Mouse (Mus musculus) midbrain, embryonic 16.5 days (tissue): ENCODE data around the gene Setd1a. TPM values are rescaled to one million over a fixed set of nuclear protein-coding genes. Genes with fewer than 3 reads are reported as not detected.

ENCODE experiments used
- ATAC-seq: fragments of 200-750 bp; cut with Nextera tagmentation; 2 replicates; pipeline ENCODE4 v1.8.0; 2017; ENCODE audit warnings: moderate TSS enrichment
- H3K27ac ChIP-seq: fragments of 300-500 bp; sonication (generic); 2 replicates; pipeline ENCODE4 v1.5.1; 2014; ENCODE audit warnings: mild to moderate bottlenecking, low read length, mixed read lengths
- H3K27me3 ChIP-seq: fragments of 300-500 bp; sonication (generic); 2 replicates; pipeline ENCODE4 v1.6.1; 2014; ENCODE audit warnings: low read depth, low read length, mixed read lengths; ENCODE audit not compliant: control insufficient read depth, insufficient read depth
- H3K36me3 ChIP-seq: fragments of 300-500 bp; sonication (generic); 2 replicates; pipeline ENCODE4 v1.6.1; 2014; ENCODE audit warnings: mild to moderate bottlenecking, low read length, moderate library complexity, mixed read lengths; ENCODE audit not compliant: control insufficient read depth, insufficient read depth
- H3K4me1 ChIP-seq: fragments of 300-500 bp; sonication (generic); 2 replicates; pipeline ENCODE4 v1.6.1; 2014; ENCODE audit warnings: mild to moderate bottlenecking, low read length, mixed read lengths; ENCODE audit not compliant: control insufficient read depth, insufficient read depth
- H3K4me2 ChIP-seq: fragments of 300-500 bp; sonication (generic); 2 replicates; pipeline ENCODE4 v1.6.1; 2014; ENCODE audit warnings: mild to moderate bottlenecking, low read length, mixed read lengths
- H3K4me3 ChIP-seq: fragments of 300-500 bp; sonication (generic); 2 replicates; pipeline ENCODE4 v1.5.1; 2014; ENCODE audit warnings: low read depth, mild to moderate bottlenecking, low read length, moderate library complexity, mixed read lengths
- H3K9ac ChIP-seq: fragments of 300-500 bp; sonication (generic); 2 replicates; pipeline ENCODE4 v1.6.1; 2014; ENCODE audit warnings: low read depth, low read length, mixed read lengths
- H3K9me3 ChIP-seq: fragments of 300-500 bp; sonication (generic); replicated peaks from 2 replicates; pipeline ENCODE4 v1.6.1; 2014; ENCODE audit warnings: mild to moderate bottlenecking, low read length, mixed read lengths; ENCODE audit not compliant: control insufficient read depth, poor library complexity, severe bottlenecking
- WGBS: fragments of 180-500 bp; shearing (Covaris S2); extraction: QIAGEN DNeasy Blood & Tissue Kit; methylation state at CpG from one replicate; pipeline ENCODE4 v1.1.7; 2014; 5-methylcytosine and 5-hydroxymethylcytosine counted together
- polyA plus RNA-seq: library from polyadenylated mRNA; unstranded; fragments of >200 nt; fragmentation: Nextera tagmentation; extraction: Ambion mirVana; gene quantifications from 2 replicates; pipeline ENCODE4 v1.2.1, GENCODE M21; 2015

Setd1a gene
- polyA plus RNA-seq, 1 experiment from 2014 or later = 12.8 TPM

DNA sequence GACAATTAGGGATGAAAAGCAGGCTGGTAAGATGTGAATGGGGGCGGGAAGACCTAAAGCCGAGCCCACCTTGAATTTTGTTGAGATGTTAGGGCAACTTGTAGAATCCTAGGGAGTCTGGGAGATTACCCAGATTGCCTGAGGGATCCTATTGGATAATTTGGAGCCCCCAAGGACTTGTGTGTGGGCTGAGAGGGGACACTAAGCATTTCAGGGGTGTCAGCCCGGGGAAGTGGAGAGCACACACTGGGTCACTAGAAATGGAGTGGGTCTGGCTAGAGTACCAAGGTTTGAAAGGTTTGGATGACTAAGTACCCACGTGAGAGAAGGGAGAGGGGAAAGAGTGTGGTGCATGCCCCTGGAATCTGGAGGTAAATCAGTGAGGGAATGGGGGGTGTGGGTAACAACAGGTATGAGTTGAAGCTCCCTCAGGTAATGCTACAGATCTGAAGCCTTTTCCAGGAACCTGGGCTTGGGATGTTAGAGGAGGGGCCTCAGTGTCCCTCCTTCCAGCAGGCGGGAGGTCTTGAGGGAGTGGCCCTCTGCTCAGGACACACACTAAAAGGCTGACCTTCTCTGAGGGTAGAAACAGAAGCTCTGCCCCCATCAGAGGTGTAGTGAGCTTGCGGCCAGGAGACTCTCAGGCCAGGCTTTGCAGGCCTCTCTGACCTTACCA is 28.8 kb upstream of the Setd1a start:
- Histone ChIP-seq H3K36me3 (peaks cover 28% of the 10 kb centered on the region), H3K4me1 (peaks cover 19% of the 10 kb centered on the region), H3K4me2 (peak overlapping the region; percentile 91), H3K27ac (no peak overlapping the region), H3K9me3 (no peaks in the 10 kb centered on the region), H3K27me3 (no peaks in the 10 kb centered on the region), H3K4me3 (peak overlapping the region; percentile 87), H3K9ac (peak overlapping the region; percentile 98)
- no peak for ATAC-seq
- WGBS = 33% methylated on average over 6 of the region's 6 CpGs

DNA sequence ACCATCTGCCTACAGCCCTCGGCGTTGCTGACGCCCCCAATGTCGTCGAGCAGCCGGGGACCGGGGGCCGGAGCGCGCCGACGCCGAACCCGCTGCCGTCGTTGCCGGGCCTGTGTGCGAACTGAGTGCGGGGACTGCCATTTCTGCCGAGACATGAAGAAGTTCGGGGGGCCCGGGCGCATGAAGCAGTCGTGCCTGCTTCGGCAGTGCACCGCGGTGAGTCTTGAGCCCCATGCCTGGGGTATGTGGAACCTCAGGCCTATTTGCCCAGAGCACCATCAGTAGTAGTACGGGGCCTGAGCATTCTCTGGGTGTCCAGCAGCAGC is 28.3 kb upstream of the Setd1a start:
- no peaks in the 10 kb centered on the region for H3K27me3 ChIP-seq
- H3K4me1 ChIP-seq = peaks cover 22% of the 10 kb centered on the region
- H3K4me2 ChIP-seq = peak overlapping the region; percentile 91
- peak overlapping the region; percentile 98; the same call in 1 of the 2 replicates for H3K9ac ChIP-seq
- H3K9me3 ChIP-seq = no peaks in the 10 kb centered on the region
- H3K4me3 ChIP-seq = peak overlapping the region; percentile 87; the same call in 1 of the 2 replicates
- ATAC-seq = no peak
- peaks cover 31% of the 10 kb centered on the region for H3K36me3 ChIP-seq
- no peak overlapping the region for H3K27ac ChIP-seq
- 92% methylated on average over 28 of the region's 28 CpGs for WGBS

DNA sequence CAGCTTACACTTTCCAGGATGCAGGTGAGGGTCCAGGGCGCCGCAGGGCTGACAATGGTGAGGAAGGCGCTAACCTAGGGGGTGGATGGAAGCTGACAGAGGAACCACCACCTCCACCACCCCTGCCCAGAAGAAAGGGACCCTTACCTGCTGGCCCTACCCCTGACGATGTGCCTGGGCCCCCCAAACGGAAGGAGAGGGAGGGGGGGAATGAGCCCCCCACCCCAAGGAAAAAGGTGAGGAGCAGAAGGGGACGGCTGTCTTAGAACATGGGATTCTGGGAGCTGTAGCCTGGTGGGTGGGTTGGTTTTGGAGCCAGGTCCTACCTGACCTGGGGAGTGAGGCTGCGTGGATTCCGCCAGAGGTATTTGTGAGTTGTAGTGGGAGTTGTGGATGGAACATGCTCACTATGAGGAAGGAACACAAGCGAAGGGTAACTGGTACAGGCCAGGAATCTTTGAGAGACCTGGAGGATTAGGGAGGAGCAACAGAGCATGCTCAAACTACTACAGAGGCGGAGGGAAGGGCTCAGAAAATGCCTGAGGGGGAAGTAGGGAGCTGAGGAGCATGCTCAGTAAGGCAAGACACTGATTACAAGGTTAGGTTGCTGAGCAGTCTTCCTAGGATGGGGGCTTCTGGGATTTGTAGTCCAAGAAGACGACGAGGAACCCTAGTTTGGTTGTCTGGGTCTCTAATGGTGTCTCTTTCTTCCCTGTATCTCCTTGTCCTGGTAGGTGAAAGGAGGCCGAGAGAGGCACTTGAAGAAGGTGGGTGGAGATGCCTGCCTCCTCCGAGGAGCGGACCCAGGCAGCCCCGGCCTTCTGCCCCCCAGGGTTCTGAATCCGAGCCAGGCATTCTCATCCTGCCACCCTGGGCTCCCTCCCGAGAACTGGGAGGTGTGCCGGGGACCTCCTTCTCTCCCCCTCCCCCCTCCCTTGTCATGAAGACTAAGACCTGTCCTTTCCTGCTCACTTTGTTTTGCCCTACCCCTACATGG is 26.0 kb upstream of the Setd1a start:
- H3K36me3 ChIP-seq = peaks cover 42% of the 10 kb centered on the region
- H3K27ac ChIP-seq = no peak overlapping the region
- H3K9ac ChIP-seq = no peak overlapping the region
- WGBS = 83% methylated on average over 19 of the region's 19 CpGs
- H3K4me3 ChIP-seq = no peak overlapping the region
- H3K4me1 ChIP-seq = peaks cover 20% of the 10 kb centered on the region
- H3K9me3 ChIP-seq = no peaks in the 10 kb centered on the region
- no peaks in the 10 kb centered on the region for H3K27me3 ChIP-seq
- no peak for ATAC-seq
- no peak overlapping the region for H3K4me2 ChIP-seq

DNA sequence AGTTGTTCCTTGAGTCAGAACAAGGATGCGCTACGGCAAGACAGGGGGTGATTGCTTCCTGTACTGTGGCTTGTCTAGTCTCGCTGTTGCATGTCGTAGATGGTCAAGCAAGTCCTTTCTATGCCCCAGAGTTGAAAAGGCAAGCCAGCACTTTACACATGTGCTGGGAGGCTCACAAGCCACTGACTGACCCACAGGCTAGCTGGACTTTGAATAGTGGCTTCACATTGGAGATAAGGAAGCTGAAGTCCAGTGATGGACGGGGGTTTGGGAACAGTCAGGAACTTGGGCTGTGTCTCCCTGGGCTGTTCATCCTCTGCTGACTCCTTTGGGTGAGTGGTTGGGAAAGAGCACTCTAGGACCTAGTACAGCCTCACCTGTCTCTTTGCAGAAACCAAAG is 24.9 kb upstream of the Setd1a start:
- 93% methylated on average over 5 of the region's 5 CpGs for WGBS
- H3K4me2 ChIP-seq = no peak overlapping the region
- no peak overlapping the region for H3K4me3 ChIP-seq
- H3K27me3 ChIP-seq = no peaks in the 10 kb centered on the region
- no peak overlapping the region for H3K9ac ChIP-seq
- H3K27ac ChIP-seq = no peak overlapping the region
- H3K4me1 ChIP-seq = peaks cover 20% of the 10 kb centered on the region
- H3K9me3 ChIP-seq = no peaks in the 10 kb centered on the region
- ATAC-seq = no peak
- H3K36me3 ChIP-seq = peaks cover 42% of the 10 kb centered on the region

DNA sequence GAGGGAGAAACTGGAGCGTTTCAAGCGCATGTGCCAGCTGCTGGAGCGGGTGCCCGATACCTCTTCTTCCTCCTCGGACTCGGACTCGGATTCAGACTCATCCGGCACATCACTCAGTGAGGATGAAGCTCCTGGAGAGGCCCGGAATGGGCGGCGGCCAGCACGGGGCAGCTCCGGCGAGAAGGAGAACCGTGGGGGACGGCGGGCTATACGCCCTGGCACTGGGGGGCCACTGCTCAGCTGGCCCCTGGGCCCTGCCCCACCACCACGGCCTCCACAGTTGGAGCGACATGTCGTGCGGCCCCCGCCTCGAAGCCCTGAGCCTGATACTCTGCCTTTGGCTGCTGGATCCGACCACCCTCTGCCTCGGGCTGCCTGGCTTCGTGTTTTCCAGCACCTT is 24.4 kb upstream of the Setd1a start:
- no peak overlapping the region for H3K27ac ChIP-seq
- H3K4me2 ChIP-seq = no peak overlapping the region
- H3K4me1 ChIP-seq = peaks cover 20% of the 10 kb centered on the region
- no peaks in the 10 kb centered on the region for H3K27me3 ChIP-seq
- H3K9ac ChIP-seq = no peak overlapping the region
- H3K4me3 ChIP-seq = no peak overlapping the region
- ATAC-seq = no peak
- peaks cover 42% of the 10 kb centered on the region for H3K36me3 ChIP-seq
- WGBS = 92% methylated on average over 22 of the region's 27 CpGs
- no peaks in the 10 kb centered on the region for H3K9me3 ChIP-seq

DNA sequence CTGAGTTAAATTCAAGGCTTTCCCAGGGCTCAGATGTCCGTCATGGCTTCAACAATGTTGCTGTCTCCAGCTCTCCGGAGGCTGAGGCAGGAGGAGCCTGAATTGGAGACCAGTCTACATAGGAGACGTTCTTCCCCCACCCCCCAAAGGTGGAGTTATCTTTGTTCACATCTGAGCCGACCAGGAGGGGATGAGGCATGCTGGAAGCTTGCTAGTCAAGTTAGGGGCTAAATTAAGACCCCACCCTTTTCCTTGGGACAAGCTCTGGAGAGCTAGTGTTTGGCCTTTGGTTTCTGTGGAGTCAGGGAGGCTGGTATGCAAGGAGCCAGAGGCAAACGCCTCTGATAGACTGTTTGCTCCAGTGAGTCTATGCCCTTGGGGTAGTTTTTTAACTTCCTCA is 23.3 kb upstream of the Setd1a start:
- Histone ChIP-seq H3K4me1 (peaks cover 12% of the 10 kb centered on the region), H3K27ac (no peak overlapping the region), H3K36me3 (peaks cover 49% of the 10 kb centered on the region), H3K9ac (no peak overlapping the region), H3K27me3 (no peaks in the 10 kb centered on the region), H3K9me3 (no peaks in the 10 kb centered on the region), H3K4me3 (no peak overlapping the region), H3K4me2 (no peak overlapping the region)
- WGBS = 76% methylated on average over 5 of the region's 5 CpGs
- no peak for ATAC-seq

DNA sequence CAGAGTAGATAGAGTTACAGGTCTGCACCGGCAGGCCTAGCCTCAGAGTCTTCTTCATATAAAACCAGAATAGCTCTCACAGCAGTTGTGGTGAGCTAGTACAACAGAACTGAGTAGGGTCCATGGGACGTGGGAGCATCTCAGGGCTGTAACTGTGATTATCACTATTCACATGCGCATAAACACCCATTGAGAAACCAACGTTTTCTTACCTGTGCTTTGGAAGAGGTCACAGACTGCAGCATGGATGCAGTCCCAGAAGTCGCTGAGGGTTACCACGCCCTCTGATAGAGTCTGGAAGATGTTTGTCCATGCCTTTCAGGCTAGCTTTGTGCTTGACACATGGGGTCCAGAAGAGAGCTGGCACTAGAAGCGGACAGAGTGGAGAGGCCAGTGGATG is 22.7 kb upstream of the Setd1a start:
- Histone ChIP-seq H3K27me3 (no peaks in the 10 kb centered on the region), H3K36me3 (peaks cover 51% of the 10 kb centered on the region), H3K4me3 (no peak overlapping the region), H3K4me1 (peaks cover 11% of the 10 kb centered on the region), H3K9me3 (no peaks in the 10 kb centered on the region), H3K4me2 (no peak overlapping the region), H3K9ac (no peak overlapping the region), H3K27ac (no peak overlapping the region)
- no peak for ATAC-seq
- 94% methylated on average over 7 of the region's 7 CpGs for WGBS

DNA sequence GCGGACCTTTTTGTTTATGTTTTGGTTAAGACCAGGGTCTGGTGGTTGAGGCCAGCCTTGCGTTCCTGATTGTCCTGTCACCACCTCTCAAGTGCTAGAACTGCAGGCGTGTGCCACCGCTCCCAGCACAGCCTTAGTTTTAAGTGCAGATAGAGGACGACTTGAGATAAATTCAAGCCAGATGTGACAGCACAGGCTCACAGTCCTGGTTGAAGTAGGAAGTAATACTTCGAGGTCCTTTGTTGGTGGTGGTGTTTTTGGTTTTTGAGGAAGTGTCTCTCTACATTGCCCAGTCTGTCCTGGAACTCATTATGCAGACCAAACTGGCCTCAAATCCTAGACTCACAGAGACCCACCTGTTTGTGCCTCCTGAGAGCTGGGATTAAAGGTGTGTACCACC is 16.8 kb upstream of the Setd1a start:
- Histone ChIP-seq H3K4me2 (no peak overlapping the region), H3K9me3 (no peaks in the 10 kb centered on the region), H3K27me3 (no peaks in the 10 kb centered on the region), H3K4me3 (no peak overlapping the region), H3K9ac (no peak overlapping the region), H3K36me3 (peaks cover 25% of the 10 kb centered on the region), H3K4me1 (peaks cover 6% of the 10 kb centered on the region), H3K27ac (no peak overlapping the region)
- WGBS = 83% methylated on average over 6 of the region's 6 CpGs
- no peak for ATAC-seq

DNA sequence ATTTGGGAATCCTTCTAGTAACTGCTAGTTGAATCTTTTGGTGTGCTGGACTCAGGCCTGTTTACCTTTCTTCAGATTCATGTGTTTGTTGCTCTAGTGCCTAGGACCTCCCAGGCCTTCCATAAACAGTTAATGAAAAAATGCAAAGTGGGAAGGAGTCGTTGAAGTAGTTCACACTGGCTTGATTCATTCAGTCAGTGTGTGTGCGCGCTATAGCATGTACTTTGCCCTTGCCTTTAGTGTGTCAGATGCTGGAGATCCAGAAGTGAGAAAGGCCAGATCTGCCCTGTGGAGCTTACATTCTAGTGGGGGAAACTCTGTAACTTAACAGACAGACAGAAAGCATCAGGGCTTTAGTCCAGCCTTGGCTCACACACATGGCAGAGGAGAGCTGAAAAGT is 16.0 kb upstream of the Setd1a start:
- H3K27ac ChIP-seq = no peak overlapping the region
- 95% methylated on average over 3 of the region's 3 CpGs for WGBS
- H3K9me3 ChIP-seq = no peaks in the 10 kb centered on the region
- no peak overlapping the region for H3K9ac ChIP-seq
- ATAC-seq = no peak
- no peak overlapping the region for H3K4me2 ChIP-seq
- peaks cover 3% of the 10 kb centered on the region; the same call in 1 of the 2 replicates for H3K4me1 ChIP-seq
- H3K4me3 ChIP-seq = no peak overlapping the region
- peaks cover 27% of the 10 kb centered on the region for H3K36me3 ChIP-seq
- H3K27me3 ChIP-seq = no peaks in the 10 kb centered on the region
